Mouse (Mus musculus) liver, adult 2 months (tissue): Measurements from ENCODE around the gene Ube2d2b.

Source experiments
- CTCF ChIP-seq: fragments of 200-500 bp; IDR thresholded peaks from 2 replicates; pipeline ENCODE4 v1.5.1; 2011; ENCODE audit warnings: low read depth, low read length, control low read depth
- POLR2A ChIP-seq: fragments of 200-500 bp; IDR thresholded peaks from 2 replicates; pipeline ENCODE4 v1.6.1; 2011; ENCODE audit warnings: low read length, control low read depth; ENCODE audit not compliant: insufficient read depth; ENCODE audit errors: extremely low read depth

- TF ChIP-seq CTCF (no peak), POLR2A (no peak)
Observed at GRCm38 (mm10) chr5:107875261-107875611, 45.3 kb downstream of the Ube2d2b start.
